Mouse (Mus musculus) activated CD4-positive, CD25-positive, alpha-beta regulatory T cell, adult 4 months (primary cell): ENCODE results near the gene Gdf7. TPM values are rescaled to one million over a fixed set of nuclear protein-coding genes. Genes with fewer than 3 reads are reported as not detected.

Source experiments
- ATAC-seq: one replicate; pipeline ENCODE4 v1.8.0; 2017
- polyA plus RNA-seq, 2 experiments: library from polyadenylated mRNA; unstranded; fragments of 100-300 nt; shearing (Covaris generic); gene quantifications; one replicate each; pipeline ENCODE4 v1.2.1; 2017

Gdf7 gene
- polyA plus RNA-seq, 2 experiments from 2014 or later = not detected

DNA sequence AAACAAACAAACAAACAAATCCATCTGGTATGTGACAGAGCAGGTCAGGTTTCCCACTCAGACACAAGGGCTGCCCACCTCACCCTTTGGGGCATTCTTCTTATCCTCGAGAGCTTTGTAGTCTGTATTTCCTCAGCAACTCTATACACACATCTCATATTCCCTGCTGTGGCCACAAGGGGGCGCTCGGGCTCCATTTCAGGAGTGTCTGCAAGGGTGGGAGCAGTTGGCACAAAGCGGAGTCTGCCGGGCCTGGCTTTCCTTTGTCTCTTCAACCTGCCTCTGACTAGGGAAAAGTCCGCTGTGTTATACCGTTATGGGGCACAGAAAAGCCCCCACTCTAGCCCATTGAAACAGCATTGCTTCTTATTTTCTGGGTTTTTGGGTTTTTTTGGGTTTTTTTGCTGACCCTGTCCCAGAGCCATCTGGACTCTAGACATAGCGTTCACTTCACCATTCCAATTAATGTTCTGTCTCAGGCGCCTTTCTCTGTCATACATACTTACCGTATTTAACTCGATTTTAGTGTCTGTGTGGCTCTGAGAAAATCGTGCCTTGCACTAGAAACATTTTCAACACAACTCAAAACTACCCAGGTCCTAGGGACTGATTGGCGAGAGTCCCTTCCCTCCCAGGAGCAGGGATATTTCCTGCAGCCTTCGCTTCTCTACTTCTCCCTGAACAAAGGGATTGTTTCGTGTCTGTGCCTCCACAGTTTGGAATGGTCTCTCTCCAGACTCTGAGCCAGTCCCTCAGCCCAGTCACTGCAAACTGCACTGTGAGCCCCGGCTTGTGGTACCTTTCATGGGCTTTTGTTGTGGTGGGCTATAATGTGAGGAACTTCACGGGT lies 25.3 kb upstream of the Gdf7 start:
- peak; percentile 91 for ATAC-seq

DNA sequence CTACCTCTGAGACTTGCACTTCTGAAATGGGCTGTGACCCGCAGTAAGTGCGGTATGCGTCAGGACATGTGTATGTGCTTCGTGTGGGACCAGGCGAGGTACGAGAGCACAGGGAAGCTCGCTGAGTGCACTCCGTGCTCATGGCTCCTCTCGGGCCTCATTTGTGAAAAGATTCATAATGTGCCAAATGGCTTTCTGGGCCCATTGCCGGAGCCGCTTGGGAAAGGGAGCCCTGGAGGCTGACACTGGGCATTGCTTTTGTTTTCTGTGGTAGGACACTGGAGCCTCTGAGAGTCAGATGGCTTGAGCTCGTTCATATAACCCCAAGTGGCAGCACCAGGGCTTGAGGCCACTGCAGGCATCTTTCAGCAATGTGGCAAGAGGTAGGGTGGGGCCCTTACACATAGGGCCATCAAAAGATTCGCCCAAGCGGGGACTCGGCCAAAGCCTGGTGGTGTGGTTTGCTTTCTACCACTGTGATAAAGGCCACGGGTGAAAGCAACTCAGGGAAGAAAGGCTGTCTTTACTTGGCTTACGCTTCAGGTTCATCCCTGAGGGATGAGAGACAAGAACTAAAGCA lies 24.3 kb upstream of the Gdf7 start:
- no peak for ATAC-seq

DNA sequence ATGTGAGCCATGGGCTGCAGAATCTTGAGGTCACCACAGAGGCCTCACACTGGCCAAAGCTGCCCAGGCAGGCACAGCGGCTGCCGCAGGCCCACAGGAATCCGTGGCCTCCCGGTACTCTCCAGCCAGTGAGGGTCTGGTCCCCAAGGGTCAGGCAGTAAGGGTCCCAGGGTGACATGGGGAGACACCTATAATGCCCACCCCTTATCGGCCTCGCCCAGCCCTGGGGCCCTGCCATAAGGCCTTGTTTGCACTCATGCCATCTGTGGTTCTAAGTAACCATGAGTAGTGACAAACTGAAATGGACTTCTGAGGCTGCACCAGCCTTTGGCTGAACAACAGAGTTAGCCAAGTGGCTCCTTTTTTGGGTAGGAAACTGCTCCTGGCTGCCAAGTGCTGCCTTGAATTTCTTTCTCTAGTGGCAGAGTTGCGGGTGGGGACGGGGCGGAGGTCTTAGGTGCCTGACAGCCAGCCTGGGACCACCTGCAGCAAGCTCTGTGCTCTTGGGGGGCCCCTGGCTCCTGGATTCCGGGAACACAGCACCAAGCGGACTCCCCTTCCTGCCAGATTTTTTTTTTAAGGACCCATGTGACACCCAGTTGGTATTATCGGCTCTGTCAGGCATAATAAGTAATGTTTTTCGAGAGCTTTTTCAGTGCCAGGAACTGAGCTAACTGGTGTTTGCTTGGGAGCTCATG lies 23.6 kb upstream of the Gdf7 start:
- ATAC-seq = no peak

DNA sequence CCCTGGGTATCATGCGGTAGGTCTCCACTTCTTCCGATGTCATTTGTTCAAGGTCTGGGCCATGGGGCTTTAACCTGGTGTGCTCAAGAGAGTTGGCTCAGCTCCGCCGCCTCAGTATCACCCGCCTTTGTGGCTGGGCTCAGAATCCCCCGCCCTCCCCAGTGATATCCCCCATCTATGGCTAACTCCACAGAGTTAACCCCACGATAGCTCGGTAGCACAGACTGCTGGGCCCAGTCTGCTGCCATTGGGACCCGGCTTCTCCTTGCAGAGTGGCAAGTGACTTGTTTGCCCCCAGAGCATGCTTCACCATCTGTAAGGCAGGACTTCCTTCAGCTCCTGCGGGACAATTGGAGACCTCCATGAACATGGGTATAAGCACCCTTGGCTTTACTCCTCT lies 22.3 kb upstream of the Gdf7 start:
- ATAC-seq = no peak

DNA sequence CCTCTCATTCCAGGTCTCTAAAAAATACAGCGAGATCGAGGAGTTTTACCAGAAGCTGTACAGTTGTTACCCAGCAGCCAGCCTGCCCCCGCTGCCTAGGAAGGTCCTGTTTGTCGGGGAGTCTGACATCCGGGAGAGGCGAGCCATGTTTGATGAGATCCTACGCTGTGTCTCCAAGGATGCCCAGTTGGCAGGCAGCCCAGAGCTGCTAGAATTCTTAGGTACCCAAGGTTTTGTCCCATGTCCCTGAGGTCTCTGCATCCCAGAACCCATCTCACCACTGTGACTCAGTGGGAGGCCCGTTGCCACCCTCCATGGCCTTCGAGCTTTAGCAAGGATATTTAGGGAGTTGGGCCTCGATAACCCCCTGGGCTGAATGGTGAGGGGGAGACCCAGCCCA lies 19.8 kb upstream of the Gdf7 start:
- ATAC-seq = no peak

DNA sequence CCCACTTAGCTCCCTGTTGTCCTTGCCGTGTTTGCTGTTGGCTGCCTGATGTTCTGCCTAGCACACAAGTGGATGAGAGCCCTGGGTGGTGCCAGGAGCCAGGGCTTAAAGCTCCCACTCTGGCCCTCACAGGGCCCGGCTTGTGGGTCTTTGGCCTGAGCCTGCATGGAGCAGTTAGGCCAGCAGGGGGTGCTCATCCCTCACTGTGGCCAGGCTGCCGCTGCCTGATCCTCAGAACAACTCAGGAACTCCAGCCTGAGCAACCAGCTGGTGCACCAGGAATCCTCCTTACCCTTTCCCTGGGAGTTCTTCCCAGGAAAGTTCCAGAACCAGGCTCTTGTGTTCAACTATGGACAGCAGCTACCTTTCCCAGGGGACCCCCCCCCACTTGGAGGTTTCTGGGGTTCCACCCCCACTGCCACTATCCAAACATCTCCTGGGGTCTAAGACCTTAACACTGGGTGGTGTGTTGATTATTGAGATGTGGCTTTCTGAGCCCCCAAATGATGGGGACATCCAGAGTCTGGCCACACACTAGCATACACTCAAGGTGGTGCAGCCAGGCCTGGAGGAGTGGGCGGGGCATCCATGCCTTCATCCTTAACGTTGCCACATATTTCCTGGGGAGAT lies 18.4 kb upstream of the Gdf7 start:
- peak; percentile 82 for ATAC-seq

DNA sequence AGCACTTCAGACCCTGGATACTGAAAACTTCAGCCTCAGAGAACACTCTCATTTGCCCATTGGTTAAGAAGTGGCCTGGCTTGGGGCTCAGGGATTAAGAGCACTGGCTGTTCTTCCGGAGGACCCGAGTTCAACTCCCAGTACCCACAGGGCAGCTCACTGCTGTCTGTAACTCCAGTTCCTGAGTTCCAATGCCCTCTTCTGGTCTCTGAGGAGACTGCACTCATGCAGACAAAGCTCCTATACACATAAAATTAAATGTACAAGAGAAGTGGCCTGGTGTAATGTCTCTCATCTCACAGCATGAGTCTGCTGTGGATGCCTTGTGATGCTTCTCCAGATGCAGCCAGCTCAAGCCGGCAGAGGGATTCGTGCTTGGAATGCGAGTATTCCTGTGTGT lies 14.8 kb upstream of the Gdf7 start:
- ATAC-seq = no peak

DNA sequence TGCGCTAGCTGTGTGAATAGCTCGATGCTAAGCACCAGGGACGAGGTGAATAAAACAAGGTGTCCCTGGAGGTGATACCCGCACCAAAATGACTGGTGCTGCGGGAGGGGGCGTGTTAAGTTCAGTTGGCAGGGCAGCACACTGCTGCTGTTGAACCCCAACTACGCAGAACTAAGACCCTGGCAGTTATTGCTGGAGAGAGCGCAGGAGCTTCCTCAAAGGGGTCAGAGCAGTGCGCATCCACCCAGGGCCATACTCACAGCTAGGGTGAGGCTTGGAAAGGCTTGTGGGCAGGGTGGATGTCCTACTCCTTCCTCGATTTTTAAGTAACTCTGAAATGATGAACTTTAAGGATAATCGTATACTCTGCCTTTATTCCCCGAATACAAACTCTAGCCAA lies 12.0 kb upstream of the Gdf7 start:
- ATAC-seq = peak; percentile 1

DNA sequence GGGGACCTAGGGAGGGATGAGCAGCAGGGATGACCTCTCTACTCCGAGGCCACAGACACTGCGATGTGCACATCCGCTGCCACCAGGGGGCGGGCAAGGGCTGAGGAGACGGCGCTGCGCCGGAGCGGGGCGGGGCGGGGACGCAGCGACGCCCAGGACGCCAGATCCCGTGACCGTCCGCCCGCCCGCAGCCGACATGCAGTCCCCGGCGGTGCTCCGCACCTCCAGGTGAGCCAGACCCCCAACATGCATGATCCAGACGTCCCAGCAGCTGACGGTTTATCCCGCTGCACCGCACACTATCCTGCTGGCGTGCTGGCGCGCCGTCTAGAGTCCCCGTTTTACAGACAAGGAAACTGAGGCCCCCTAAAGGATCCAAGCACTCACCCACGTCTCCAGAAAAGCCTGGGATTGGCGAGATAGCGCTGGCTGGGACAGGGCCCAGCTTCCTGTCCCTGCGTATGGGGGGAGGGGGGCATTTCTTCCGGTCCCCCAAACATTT lies 11.6 kb upstream of the Gdf7 start, which contains the start of gene Hs1bp3:
Hs1bp3 (plus strand) TSS at position 163 of the 502 bp plus-strand sequence.
- peak; percentile 92 for ATAC-seq

DNA sequence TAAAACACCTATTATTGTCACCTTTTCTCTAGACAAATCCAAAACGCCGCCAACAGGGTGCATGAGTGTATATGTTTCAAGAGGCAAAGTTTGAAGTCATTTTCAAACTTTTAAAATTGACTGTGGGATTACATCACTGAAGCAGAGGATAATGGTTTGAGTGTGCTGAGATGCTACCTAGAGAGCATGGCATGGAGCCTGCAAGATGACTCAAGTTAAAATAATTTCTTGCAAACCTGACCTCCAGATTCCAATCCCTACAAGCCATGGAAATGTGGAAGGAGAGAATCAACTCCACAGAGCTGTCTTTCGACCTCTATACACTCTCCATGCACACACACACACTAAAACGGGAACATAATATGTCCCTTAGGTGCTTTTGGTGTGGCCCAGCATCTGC lies 10.5 kb upstream of the Gdf7 start:
- ATAC-seq = no peak

DNA sequence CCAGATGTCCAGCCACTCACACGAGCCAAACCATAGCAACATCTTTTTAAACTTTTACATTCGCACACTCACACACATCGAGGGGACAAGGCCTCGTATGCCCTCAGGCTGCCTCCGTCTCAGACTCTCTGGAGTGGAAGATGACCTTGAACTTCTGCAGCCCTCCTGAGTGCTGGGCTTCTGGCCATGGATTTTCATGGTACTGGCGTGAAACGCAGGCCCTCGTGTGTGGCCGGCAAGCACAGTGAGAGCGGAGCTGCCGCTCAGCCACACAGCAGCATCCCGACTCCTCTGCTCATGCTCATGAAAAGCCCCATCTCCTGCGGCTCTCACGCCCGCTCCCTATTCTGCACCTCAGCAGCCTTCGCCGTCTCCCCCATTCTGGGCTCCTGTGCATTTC lies 9.2 kb upstream of the Gdf7 start:
- ATAC-seq = no peak

DNA sequence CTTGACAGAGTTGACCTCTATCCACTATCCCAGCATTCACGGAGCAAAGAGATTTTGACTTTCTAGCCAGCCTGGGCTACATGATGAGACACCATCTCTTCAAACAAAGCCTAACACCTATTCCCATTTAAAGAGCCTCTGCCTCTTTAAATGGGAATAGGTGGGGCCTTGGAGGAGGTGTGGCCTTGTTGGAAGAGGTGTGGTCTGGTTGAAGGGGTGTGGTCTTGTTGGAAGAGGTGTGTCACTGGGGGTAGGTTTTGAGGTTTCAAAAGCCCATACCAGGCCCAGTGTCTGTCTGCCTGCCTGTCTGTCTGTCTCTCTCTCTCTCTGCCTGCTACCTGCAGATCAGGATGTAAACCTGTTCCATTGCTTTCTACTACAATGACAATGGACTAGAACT lies 5.2 kb upstream of the Gdf7 start:
- ATAC-seq = peak; percentile 45

DNA sequence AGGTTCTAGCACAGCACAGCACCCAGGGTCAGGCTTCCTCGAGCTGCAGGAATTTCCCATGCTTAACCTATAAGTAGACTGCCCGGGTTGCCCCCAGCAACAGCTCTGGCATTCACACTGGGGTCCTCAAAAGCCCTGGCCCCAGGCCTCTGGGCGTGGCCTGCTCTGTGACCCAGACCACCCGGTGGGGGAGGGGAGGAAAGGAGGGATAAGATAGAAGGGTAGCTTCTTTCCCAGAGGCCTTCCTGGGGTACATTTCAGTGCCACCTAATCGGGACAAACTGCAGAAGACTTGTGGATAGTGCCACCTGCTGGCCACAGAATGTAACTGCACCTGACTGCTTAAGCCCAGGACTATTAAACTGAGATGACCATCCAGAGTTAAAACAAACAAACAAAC lies 4.7 kb upstream of the Gdf7 start:
- ATAC-seq = peak; percentile 47

DNA sequence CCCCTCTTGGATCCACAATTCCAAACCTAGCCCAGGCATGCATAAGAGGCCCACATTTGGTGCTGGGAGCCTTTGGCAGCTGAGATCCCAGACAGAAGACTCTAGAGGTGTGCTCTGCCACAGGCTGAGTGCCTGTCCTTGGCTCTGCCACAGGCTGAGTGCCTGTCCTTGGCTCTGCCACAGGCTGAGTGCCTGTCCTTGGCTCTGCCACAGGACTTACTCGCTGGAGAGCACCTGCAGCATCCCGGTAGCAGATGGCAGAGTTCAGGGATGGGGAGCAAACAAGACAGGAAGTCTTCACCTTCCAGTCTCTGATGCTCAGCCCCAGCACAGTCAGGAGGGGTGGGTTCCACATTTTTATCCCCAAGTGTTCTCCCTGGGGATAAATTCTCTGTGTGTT lies 3.5 kb upstream of the Gdf7 start:
- ATAC-seq = no peak

DNA sequence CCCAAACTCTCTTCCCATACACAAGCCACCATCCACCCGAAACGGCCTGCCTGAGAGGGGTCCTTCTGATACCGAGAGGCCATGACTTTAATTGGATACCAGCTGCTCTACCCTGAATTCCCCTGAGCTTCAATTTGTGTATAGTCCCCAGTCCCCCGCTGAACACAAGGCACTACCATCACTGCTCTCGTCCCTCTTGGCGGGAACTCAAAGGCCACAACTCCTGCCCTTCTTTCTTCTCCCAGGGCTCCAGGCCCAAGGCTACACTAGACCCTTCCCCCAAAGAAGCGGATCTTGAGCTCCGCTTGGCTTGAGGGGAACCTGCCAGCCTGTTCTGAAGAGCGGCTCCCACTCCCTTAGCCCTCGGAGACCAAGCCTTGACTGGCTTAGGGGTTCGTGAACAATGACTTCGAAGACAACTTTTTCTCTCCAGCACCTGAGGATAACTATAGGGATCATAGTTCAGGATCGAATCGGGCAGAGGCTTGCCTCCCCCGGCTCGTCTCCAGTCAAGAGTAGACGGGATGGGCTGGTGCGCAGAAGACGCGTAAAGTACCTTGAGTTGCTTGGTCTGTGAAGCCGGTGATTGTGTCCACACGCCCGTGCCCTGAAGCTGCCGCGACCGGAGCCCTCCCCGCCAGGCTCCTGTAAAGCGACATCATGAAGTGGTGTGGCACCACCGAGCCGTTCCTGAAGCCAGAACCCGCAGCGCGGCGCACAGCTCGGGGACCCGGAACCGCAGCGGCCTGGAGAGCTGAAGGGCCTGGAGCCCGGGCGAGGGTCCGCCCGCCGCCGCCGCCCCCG lies 541 bp downstream of the Gdf7 start:
- ATAC-seq = no peak

DNA sequence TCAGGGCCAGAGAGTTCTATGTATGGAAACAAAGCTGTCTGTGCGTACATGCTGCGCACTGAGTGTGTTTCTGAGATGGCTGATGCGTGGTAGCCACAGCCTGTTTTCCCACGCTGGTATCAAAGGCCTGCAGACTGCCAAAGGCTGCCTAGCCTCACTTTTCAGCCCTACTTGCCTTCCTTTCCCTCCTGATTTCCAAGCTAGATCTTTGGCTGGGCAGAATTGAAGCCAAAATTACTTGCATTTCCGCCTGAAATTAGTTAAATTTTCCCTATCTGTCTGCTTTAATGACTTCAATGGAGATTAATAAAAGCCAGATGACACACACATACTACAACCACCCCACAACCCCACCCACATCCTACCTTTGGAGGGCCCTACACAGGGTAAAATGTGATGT lies 1.2 kb downstream of the Gdf7 start:
- ATAC-seq = no peak

DNA sequence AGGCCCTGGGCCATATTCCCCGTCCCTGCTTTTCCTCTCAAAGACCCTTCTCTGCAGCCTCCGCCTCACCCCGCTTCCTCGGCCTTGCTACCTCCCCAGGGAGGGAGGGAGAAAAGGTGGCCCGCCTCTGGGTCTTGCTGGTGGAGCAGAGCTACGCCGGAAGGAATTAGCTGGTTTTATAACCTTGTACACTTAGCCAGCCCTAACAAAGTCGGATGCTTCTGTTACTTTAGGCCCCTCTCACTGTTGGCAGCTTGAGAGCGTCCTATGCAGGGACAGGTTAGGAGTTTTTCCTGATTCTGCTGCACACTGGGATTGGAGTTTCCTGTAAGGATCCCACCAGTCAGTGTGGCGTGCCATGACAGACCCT lies 1.7 kb downstream of the Gdf7 start:
- ATAC-seq = no peak

DNA sequence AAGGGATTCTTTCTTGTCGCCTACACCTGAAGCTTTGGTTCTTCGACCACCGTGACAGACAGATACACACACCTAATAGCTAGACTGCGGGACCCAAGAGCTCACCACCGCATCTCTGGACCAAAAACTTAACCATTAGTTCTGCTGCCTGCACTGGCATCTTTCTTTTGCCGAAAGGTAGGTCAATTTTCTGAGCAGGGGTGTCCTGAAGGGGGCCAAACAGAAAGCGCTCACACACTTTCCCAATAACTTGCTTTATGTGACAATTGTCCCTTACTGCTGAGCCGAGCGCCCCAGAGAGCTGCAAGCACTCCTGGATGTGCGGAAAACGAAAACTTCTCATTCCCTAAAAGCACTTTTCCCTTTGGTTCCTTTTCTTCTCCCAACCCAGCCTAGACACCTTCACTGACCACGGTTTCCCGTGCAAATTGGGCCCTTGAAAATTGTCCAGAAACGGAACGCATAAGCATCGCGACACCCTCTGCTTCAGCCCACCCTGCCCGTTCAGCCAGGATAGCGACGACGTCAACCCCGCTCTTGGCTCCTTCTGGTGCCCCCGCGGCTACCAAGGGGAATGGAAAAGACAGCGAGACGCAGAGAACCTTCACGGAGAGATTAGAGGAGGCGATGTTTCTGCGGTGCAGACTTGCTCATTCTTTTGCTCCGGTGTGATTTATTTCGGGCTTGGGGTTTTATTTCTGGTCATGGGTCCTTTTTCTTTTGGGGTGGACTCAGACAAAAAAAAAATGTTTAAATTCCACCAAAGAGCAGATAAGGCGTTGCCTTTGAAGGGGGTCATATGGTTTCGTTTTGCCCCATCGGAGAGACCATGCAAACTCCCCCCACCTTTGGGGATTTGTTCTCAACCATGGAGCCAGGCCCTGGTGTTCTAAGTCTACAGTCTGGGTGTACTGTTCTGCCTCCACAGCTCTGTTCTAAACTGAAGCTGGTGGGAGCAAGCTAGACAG lies 2.3 kb downstream of the Gdf7 start:
- ATAC-seq = no peak

DNA sequence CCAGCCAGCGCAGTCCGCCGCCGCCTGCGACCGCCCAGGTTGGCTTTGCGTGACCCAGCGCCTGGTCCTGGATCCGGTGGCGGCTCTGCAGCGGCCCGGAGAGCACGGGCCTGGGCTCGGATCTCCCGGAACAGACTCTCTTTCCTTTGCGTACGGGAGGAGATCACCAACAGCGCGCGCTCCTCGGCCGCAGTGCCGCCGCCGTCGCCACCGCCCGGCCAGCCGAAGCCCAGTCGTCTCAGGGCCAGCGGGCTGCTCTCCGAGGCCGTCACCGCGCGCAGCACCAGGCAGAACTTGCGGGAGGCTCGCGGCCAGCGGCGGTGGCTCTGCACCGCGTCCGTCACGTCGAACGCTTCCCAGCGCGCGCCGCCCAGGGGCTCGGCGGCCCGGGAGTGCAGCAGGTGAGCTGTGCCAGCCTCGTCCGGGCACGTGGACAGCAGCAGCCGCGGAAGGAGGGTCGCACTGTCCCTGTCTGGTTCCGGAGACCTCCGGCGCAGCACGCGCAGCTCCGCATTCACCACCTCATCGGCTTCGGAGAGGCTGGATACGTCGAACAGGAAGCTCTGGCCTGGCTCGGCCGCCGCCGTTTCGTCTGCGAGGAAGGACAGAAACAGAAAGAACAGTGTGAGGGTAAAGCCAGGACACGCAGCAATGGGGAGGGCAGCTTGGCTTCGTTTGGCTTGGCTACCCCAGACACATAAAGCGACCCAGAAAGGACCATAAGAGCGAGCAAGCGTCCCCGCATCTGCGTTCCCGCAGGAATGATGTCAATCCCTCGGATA lies 3.2 kb downstream of the Gdf7 start:
- ATAC-seq = no peak

DNA sequence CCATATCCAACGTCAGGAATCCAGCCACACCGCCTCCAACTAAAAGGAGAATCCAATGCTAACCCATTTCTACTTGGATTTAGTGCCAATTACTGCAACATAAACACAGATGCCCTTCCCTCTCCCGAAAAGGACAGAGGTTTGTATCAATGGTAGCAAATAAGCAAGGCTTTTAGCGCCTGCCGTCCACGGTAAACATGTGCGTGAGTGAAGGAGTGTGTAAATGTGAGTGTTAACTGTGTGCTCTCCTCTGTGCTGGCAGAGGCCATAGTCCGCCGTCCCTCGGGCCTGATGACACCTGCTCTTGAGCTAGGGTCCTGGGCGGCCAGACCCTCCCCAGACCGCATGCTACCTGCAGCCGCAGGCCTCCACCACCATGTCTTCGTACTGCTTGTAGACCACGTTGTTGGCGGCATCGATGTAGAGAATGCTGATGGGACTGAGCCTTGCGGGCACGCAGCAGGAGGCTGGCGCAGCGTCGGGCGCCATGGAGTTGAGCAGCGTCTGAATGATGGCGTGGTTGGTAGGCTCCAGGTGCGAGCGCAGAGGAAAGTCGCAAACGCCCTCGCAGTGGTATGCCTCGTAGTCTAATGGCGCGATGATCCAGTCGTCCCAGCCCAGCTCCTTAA lies 4.1 kb downstream of the Gdf7 start:
- no peak for ATAC-seq
